Mouse (Mus musculus): ENCODE results near the gene Tdpoz1. TPM values are rescaled to one million over a fixed set of nuclear protein-coding genes. Genes with fewer than 3 reads are reported as not detected.
"Not testable (repeated sequence)": the region's sequence is repeated elsewhere in the genome, so short reads cannot be mapped to it uniquely, and the experiment has no call there.

Tdpoz1 gene
- not detected for polyA plus RNA-seq (2017; shearing (Covaris generic))

DNA sequence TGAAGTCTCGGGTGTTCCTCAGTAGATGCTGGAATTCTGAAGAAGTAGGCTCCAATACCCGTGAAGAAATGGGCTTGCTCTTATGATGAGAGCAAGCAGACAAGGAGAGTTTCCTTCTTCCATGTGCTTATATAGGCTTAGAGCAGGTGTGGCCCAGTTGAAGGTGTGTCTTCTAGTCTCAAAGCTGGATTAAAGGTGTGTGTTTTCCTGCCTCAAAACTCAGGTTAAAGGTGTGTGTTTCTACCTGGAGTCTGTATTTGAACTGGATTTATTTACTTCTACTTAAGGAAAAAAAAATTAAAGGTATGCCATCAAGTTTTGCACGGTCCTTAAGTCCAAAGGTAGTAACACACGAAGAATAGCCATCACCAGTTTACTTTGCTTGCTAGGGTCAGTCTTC lies at the start of gene Tdpoz1:
Gene Tdpoz1, minus strand, starts transcription at position 101 of the 400 bp plus-strand sequence.
- ATAC-seq = not testable (repeated sequence)

DNA sequence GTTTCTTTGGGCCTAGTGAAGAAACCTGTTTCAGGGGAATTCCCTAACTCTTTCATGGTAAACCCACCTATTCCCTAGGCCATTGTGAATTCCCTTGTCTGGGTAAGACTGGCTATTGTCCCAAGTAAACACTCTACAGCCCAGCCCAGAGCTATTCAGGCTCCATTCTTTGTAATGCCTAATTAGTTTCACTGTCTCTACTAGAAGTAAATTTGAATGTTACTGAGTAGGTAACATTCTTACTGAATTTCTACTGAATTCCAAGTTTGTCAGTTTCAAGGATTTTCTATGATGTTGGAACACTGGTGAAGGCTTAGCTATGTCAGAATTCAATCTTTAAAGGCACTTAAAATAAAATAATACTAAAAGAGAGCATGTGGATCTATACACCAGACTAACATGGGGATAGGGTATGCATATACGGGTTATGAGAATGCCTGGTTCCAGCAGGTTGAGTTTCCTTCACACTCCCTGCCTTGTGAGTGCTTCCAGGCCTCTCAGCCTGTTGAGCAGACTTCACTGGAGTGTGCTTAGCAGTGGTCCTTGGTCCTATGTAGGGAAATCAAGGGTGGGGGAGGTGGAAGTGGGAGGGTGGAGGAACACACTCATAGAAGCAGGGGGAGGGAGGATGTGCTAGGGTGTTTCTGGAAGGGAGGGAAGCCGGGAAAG lies 33.0 kb upstream of the Tdpoz1 start:
- not testable (repeated sequence) for ATAC-seq

GRCm38 (mm10) chr3:93692970-93693369 lies 16.9 kb upstream of the Tdpoz1 start, which contains the start of gene Gm37596:
Gene Gm37596, minus strand, starts transcription at chr3:93693070.
- not testable (repeated sequence) for ATAC-seq

DNA sequence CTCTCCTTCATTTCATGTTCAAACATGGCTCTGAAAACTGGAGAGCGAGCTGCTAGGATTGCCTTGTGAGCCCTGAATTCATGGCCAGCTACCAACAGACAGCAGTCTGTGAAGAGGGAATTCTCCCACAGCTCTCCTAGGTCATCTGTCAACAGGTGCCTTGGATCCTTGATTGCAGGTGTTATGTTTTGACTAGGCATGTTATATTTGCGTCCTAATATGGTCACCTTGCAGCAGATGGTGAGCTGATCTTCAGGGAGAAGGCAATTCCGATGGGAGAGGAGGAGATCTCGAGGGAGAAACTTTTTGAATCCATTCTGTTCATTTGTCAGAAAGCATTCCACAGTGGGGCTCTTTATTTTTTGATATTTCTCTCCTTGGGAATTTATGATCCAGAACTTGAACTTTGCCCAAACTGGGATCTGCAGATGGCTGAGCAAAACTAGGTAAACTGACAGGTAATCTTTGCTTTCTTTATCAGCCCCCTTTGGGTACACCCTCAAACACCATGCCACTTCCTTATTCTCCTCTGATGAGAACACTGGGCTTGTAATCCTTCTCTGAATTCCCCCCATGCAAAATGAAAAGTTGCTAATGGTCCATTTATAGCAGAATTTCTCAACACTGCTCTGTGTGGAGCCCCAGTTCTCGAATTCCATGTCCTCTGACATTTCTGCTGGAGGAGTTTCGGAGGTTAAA lies 5.2 kb downstream of the Tdpoz1 start:
- ATAC-seq = not testable (repeated sequence)

DNA sequence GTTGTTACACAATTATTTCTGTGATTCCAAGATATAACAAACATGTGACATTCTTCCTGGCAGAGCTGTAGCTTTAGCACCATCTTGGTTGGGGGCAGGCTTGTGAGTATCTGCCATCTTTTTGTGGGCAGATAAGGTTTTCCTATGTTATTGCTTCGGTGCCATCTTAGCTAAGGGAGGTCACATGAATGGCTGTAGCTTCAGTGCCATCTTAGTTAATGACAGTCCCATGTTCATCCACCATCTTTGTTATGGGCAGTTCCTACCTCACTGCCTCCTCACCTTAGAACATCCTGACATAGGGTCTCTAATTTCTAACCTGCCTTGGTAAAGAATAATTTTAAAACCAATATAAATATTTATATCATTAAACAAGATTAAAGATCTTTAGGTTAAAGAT lies 21.9 kb downstream of the Tdpoz1 start:
- no peak for ATAC-seq

GRCm38 (mm10) chr3:93652586-93652985 lies 23.5 kb downstream of the Tdpoz1 start, which contains the start of gene Tdpoz2:
Gene Tdpoz2, minus strand, starts transcription at chr3:93652686.
- no peak for ATAC-seq

- peak; percentile 54 for ATAC-seq
These were observed 45.0 kb downstream of the Tdpoz1 start for GRCm38 (mm10) chr3:93630917-93631714.

Other genes starting within 250 kb of the Tdpoz1 start
- not detected for gene Tchh, start 234.0 kb downstream of the Tdpoz1 start, polyA plus RNA-seq (2017; shearing (Covaris generic))
- not detected for gene Tchhl1, start 207.6 kb downstream of the Tdpoz1 start, polyA plus RNA-seq (2017; shearing (Covaris generic))
- 100 to 1,000 TPM; 613 to 644 TPM for gene S100a11, start 155.8 kb downstream of the Tdpoz1 start, polyA plus RNA-seq (2017; shearing (Covaris generic))
- gene S100a10, start 121.2 kb downstream of the Tdpoz1 start, polyA plus RNA-seq (2017; shearing (Covaris generic)) = 100 to 1,000 TPM; 693 to 848 TPM
- not detected for gene Tdpoz2, start 23.6 kb downstream of the Tdpoz1 start, polyA plus RNA-seq (2017; shearing (Covaris generic))
- not detected for gene Gm37596, start 16.8 kb upstream of the Tdpoz1 start, polyA plus RNA-seq (2017; shearing (Covaris generic))
- not detected for gene Gm5773, start 96.7 kb upstream of the Tdpoz1 start, polyA plus RNA-seq (2017; shearing (Covaris generic))
- gene Tdpoz4, start 120.1 kb upstream of the Tdpoz1 start, polyA plus RNA-seq (2017; shearing (Covaris generic)) = not detected
- not detected for gene Tdpoz3, start 149.7 kb upstream of the Tdpoz1 start, polyA plus RNA-seq (2017; shearing (Covaris generic))